Mouse (Mus musculus) heart, postnatal 4 days (tissue): ENCODE measurements around the gene Setdb1. TPM values are rescaled to one million over a fixed set of nuclear protein-coding genes. Genes with fewer than 3 reads are reported as not detected.

ENCODE experiments used
- DNase-seq: peaks from one replicate; pipeline ENCODE4 v3.0.0; 2021
- total RNA-seq, 2 experiments: library from RNA; stranded (reverse); gene quantifications; 2 replicates each; pipeline ENCODE4 v1.2.3; 2021

Setdb1 gene
- total RNA-seq, 2 experiments from 2014 or later = 18.3 to 19.2 TPM

DNA sequence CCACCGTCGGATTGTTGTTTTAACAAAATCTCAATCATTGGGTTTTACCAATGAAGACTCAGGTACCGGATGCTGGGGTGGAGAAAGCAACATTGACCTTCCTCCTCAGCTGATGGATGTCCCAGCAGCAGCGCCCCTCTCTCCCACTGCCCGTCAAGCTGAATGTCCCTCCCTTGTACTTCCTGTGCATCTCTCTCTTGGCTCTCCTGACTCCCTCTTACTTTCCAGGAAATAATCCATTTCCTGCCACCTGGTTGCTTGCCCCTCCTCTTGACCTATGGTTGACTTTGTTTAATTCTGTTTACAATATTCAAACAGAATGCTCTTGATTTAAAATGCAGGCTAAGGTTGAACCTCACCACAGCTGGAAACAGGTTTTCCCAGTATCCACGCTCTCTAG lies 66.8 kb downstream of the Setdb1 start:
- DNase-seq = no peak

GRCm38 (mm10) chr3:95289419-95289818 lies 67.6 kb downstream of the Setdb1 start:
- DNase-seq = no peak

- DNase-seq = no peak
These were observed 69.5 kb downstream of the Setdb1 start for GRCm38 (mm10) chr3:95287541-95287940.

- DNase-seq = peak; percentile 17
These were observed 70.5 kb downstream of the Setdb1 start for GRCm38 (mm10) chr3:95286510-95286909.

DNA sequence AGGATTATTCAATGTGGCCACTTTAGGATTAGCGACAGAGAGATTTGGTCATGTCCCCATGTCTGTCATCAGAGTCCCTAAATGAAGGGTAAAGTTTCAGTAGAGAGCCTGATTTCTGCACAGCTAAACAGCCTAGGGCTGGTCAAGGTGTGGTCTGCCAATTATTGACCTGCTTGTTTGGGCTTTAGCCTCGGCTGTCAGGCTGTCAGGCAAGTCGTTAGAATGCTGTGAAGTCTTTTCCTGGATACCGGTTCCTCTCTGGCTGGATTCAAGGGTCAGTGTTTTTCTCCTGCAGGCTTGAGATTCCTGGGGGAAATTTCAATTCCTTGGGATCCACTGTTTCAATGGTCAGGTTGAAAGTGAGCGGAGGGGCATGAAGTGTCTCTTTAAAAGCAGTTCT lies 71.0 kb downstream of the Setdb1 start:
- DNase-seq = no peak

GRCm38 (mm10) chr3:95285390-95285789 lies 71.6 kb downstream of the Setdb1 start:
- no peak for DNase-seq

DNA sequence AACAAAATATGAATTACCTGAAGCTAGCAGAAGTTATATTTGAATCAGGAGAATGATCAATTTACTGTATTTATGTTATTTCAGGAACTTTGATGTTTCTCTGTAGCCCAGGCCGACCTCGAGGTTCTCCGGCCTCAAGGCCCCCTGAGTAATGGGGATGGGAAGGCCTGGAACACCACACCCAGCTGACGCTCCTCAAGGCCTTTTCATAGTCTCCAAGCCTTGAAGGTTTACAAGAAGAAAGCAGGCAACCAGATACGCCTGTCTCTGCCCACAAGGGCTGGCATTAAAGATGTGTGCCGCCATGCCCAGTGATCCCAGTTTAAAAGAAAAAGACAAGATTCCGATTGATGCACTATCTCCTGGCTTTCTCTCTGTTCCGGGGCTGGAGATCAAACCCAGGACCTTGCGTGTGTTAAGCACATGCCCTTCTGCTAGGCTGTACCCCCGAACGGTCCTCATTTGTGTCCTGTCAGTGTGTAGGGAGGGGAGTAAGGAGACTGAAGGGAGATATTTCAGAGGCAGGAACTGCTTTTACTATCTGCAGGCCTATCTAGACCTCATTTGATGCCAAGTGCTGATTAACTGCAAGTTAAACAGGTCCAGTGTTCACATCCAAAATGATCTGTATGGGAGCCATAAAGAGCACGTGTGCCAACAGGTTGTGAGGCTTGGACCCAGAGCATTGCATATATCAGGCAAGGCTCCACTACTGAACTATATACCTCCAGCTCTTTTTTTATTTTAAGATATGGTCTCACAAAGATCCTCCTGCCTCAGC lies 72.3 kb downstream of the Setdb1 start:
- DNase-seq = no peak

DNA sequence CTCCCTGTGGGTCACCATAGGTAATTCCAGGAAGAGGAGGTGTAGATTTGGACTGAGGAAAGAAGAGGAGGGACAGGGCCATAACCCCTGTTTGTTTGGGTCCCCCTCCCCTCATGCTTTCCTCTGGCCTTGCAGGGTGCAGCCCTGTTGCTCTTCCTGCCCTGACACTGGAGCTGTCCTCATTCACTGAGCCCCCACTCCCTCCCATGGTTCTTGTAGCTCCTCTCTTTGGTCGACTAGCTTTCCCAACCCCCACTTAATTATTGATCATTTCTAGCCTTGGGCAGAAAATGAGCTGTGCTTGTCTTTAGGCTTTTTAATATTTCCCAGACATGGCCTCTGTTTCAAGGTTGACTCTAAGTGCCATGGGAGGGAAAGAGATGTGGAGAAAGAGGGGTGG lies 72.9 kb downstream of the Setdb1 start:
- DNase-seq = no peak

DNA sequence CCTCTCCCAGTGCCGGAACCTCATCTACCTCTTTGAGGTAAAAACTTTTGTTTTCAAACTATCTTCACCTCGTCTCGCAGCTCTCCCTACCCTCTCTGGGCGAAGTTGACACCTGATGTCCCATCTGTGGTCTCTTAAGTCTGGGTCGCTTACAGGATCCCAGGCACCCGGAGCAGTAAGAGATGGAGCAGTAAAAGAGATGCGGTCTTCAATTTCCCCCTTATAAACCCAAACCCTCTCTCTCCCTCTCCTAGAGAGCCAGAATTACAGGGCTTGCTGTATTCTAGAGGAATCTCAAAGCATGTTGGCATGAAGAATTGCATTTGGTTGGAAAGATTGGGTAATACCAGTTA lies 73.4 kb downstream of the Setdb1 start:
- DNase-seq = no peak

GRCm38 (mm10) chr3:95282865-95283588 lies 74.0 kb downstream of the Setdb1 start:
- DNase-seq = peak; percentile 89

- DNase-seq = peak; percentile 38
These were observed 74.6 kb downstream of the Setdb1 start for GRCm38 (mm10) chr3:95282381-95282864.

DNA sequence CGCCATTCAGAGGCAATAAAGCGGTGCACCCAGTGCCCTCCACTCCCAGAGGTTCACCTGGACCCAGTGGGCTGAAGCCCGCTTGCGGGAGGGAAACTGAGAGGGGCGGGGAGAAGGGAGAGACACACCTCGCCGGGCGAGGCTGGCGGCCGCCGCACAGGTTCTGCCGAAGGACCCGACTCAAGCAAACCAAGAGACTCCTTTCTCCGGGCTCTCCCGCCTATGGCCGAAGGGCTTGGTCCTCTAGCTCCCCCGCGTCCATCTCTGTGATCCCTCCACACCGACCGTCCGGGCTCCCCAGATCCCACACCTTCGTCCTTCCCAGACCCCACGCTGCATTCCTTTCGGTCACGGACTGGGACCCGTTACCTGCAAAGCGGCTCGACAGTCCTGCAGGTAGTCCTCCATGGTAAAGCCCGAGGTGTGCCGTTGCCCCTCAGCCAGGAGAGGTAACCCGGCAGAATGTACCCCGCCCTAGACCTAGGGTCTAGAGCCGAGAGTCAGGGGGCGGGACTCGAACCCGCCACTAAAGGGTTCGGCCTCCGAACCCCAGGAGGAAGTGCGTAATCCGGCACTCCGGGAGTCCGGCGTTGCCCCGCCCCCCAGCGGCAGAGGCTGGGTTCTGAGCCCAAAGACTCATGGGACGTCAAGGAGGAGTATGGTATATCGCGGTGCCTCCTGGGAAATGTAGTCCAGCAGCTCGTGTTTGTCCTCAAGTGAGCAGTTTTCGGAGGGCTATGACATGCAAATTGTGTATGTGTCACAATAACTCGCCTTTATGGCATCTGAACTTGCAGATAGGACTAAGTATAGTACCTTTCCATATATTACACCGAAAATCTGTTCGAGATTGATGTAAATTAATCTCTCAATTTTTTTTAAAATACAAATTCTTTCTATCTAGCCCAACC lies 75.5 kb downstream of the Setdb1 start, which contains the start of the genes Mindy1 and Prune1:
Gene Mindy1, plus strand, starts transcription at position 130 of the 911 bp plus-strand sequence.
Gene Prune1, minus strand, starts transcription at position 861 of the 911 bp plus-strand sequence.
- peak; percentile 99 for DNase-seq

- DNase-seq = peak; percentile 20
These were observed 76.3 kb downstream of the Setdb1 start for GRCm38 (mm10) chr3:95280747-95281146.

DNA sequence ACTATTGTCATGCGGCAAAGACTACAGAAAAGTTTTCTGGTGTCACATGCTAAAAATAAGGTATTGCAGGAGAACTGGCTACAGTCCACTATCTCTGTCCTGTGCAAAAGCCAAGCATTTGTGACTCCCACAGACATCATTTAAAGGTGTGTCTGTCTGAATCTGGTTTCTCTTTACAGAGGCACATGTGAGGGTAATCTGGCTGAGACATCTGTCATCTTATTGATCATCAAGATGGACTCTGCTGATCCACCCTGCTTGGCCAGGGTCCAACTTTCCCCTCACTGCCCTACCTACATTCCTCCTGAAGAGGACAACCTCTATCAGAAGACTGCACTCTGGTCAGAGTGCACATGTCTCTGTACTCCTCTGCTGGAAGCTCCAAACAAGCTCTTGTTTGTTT lies 79.9 kb downstream of the Setdb1 start:
- peak; percentile 32 for DNase-seq

DNA sequence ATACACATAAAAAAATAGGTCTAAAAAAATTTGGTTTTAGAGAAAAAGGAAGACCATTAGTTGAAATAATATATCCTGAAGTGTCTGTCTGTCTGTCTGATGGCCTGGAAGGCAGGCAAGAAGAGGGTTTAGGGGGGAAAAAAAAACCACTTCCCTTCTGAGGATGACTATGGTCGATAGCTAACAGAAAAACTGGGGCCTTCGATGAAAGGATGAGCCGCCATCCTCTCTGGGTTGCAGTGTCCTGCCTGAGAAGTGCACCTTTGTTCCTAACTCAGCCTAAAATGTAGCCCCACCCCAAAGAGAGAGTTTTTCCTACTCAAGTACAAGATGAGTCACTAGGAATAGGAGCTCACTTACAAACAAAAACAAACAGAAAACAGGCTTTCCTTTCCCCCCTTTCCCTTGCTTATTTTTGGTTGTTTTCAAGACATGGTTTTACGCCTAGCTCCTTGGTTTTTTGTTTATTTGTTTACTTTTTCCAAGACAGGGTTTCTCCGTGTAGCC lies 80.5 kb downstream of the Setdb1 start:
- no peak for DNase-seq

DNA sequence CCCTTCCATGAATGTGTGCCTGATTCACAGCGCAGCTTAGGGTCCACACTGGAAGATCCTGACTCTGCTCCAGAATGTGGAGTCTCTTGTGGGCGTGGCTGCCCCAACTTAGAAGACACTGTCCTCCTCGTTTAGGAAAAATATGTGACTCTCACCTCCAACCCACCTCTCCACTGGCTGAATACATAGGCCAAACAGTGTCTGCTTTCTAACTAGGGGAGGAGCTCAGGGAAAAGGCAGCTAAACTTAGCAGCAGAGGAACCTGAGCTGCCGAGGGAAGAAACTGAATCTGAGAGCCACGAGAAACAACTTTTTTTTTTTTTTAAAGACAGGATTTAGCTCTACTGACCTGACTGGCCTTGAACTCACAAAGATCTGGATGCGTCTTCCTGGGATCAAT lies 81.8 kb downstream of the Setdb1 start:
- no peak for DNase-seq

DNA sequence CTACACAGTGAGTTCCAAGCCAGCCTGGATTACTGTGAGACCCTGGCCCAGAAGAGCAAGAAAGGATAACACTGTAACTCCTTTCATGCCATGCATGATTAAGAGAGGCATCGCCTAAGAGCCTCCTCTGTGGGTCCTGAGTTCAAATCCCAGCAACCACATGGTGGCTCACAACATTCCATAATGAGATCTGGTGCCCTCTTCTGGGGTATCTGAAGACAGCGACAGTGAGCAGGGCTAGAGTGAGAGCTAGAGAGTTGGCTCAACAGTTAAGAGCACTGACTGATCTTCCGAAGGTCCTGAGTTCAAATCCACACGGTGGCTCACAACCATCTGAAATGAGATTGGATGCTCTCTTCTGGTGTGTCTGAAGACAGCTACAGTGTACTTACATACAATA lies 82.5 kb downstream of the Setdb1 start:
- DNase-seq = no peak

Other genes starting within 250 kb of the Setdb1 start
- 10 to 100 TPM; 48.4 to 51.8 TPM for gene Vps72, start 246.2 kb downstream of the Setdb1 start, total RNA-seq
- 1 to 10 TPM; 3.2 to 3.4 TPM for gene Tmod4, start 232.7 kb downstream of the Setdb1 start, total RNA-seq
- gene Scnm1, start 223.2 kb downstream of the Setdb1 start, total RNA-seq = 10 to 100 TPM; 33.9 to 34.2 TPM
- gene Lysmd1, start 223.1 kb downstream of the Setdb1 start, total RNA-seq = 1 to 10 TPM; 5.3 to 6.0 TPM
- gene Tnfaip8l2, start 214.8 kb downstream of the Setdb1 start, total RNA-seq = 1 to 10 TPM in 1 of 2 experiments, under 1 TPM in 1; 0.54 to 1.2 TPM
- gene Sema6c, start 196.7 kb downstream of the Setdb1 start, total RNA-seq = 1 to 10 TPM; 7.5 to 8.1 TPM
- gene Gabpb2, start 139.3 kb downstream of the Setdb1 start, total RNA-seq = 10 to 100 TPM; 16.1 to 16.2 TPM
- 10 to 100 TPM; 45.2 to 45.9 TPM for gene Cdc42se1, start 128.5 kb downstream of the Setdb1 start, total RNA-seq
- 1 to 10 TPM; 7.4 to 8.1 TPM for gene Mllt11, start 125.0 kb downstream of the Setdb1 start, total RNA-seq
- gene Gm128, start 115.6 kb downstream of the Setdb1 start, total RNA-seq = under 1 TPM in 1 of 2 experiments, not detected in 1; 0.14 TPM
- not detected for gene Bnipl, start 106.0 kb downstream of the Setdb1 start, total RNA-seq
- 10 to 100 TPM; 23.1 to 28.0 TPM for gene Mindy1, start 75.9 kb downstream of the Setdb1 start, total RNA-seq
- 10 to 100 TPM; 33.2 to 36.3 TPM for gene Prune1, start 75.1 kb downstream of the Setdb1 start, total RNA-seq
- under 1 TPM; 0.14 to 0.24 TPM for gene Anxa9, start 50.0 kb downstream of the Setdb1 start, total RNA-seq
- 10 to 100 TPM; 67.2 to 69.6 TPM for gene Cers2, start 42.4 kb downstream of the Setdb1 start, total RNA-seq
- gene 4930558C23Rik, start 45.6 kb upstream of the Setdb1 start, total RNA-seq = not detected
- gene Arnt, start 77.2 kb upstream of the Setdb1 start, total RNA-seq = 10 to 100 TPM; 55.9 to 57.4 TPM
- gene Ctsk, start 142.1 kb upstream of the Setdb1 start, total RNA-seq = 10 to 100 TPM; 17.0 to 17.9 TPM
- 1 to 10 TPM; 6.5 to 9.0 TPM for gene Ctss, start 169.6 kb upstream of the Setdb1 start, total RNA-seq
- gene Hormad1, start 202.5 kb upstream of the Setdb1 start, total RNA-seq = not detected
- 10 to 100 TPM; 16.9 to 20.5 TPM for gene Golph3l, start 231.7 kb upstream of the Setdb1 start, total RNA-seq